Mouse (Mus musculus) G1E (cell line): ENCODE measurements at regions not wholly inside any gene's neighbourhood (a gene's known extent, or its start where the extent isn't known, plus 50 kb on each side); places are given as distances from the start of the nearest gene placed in this dataset.

Experiments
- ATAC-seq: 2 replicates; pipeline ENCODE4 v1.8.0; 2016; ENCODE audit warnings: mild to moderate bottlenecking; ENCODE audit not compliant: insufficient number of reproducible peaks, poor library complexity, low FRiP score, severe bottlenecking; ENCODE audit errors: extremely low read depth
- DNase-seq: peaks from one replicate; pipeline ENCODE4 v3.0.0; 2012; ENCODE audit warnings: low spot score
- H3K27me3 ChIP-seq: 2 replicates; pipeline ENCODE4 v1.6.1; 2012; ENCODE audit warnings: mild to moderate bottlenecking, low read length, inconsistent platforms; ENCODE audit not compliant: insufficient read depth
- H3K36me3 ChIP-seq: replicated peaks from 2 replicates; pipeline ENCODE3; 2012; ENCODE audit warnings: mild to moderate bottlenecking, inconsistent platforms
- H3K4me1 ChIP-seq: 2 replicates; pipeline ENCODE4 v1.6.1; 2012; ENCODE audit warnings: low read depth, low read length, inconsistent platforms, mixed read lengths; ENCODE audit not compliant: insufficient read depth
- H3K4me3 ChIP-seq: 2 replicates; pipeline ENCODE4 v1.5.1; 2012; ENCODE audit warnings: low read depth, mild to moderate bottlenecking, inconsistent platforms, low read length, moderate library complexity, mixed read lengths
- H3K9me3 ChIP-seq: replicated peaks from 2 replicates; pipeline ENCODE4 v1.6.1; 2012; ENCODE audit warnings: inconsistent platforms
- CTCF ChIP-seq: IDR thresholded peaks from 2 replicates; pipeline ENCODE4 v1.5.1; 2012; ENCODE audit warnings: low read depth, low read length, inconsistent platforms, mixed read lengths
- GATA1 ChIP-seq: IDR thresholded peaks from 2 replicates; pipeline ENCODE4 v1.6.1; 2012; ENCODE audit warnings: borderline replicate concordance, low read length, inconsistent platforms, mixed read lengths
- GATA2 ChIP-seq: IDR thresholded peaks from 2 replicates; pipeline ENCODE4 v1.6.1; 2012; ENCODE audit warnings: low read depth, low read length, inconsistent platforms, borderline replicate concordance
- POLR2AphosphoS5 ChIP-seq: IDR thresholded peaks from 2 replicates; pipeline ENCODE4 v1.6.1; 2012; ENCODE audit warnings: low read depth, low read length, inconsistent platforms; ENCODE audit not compliant: insufficient replicate concordance
- TAL1 ChIP-seq: conservative IDR thresholded peaks from 2 replicates; pipeline ENCODE4 v1.6.1; 2012; ENCODE audit warnings: low read depth, low read length, inconsistent platforms, mixed read lengths

- no peak for DNase-seq
Measured at GRCm38 (mm10) chr19:60284901-60285300, 58.4 kb upstream of the Fam204a start.

More at GRCm38 (mm10) chr19:60284901-60285300, 58.4 kb upstream of the Fam204a start:
- TF ChIP-seq CTCF, result no peak
- no peak for TF ChIP-seq GATA1
- no peak for TF ChIP-seq TAL1
- no peak for TF ChIP-seq GATA2
- no peak for TF ChIP-seq POLR2AphosphoS5
- Histone ChIP-seq H3K27me3 (peaks cover 19% of the 10 kb centered on the region), H3K4me3 (no peak overlapping the region), H3K36me3 (no peaks in the 10 kb centered on the region), H3K4me1 (no peaks in the 10 kb centered on the region), H3K9me3 (no peaks in the 10 kb centered on the region)
- ATAC-seq, result no peak
